Mouse (Mus musculus) B cell, adult (primary cell): Measurements from ENCODE around the gene Fzr1. TPM values are rescaled to one million over a fixed set of nuclear protein-coding genes. Genes with fewer than 3 reads are reported as not detected.

ENCODE experiments used
- total RNA-seq: library from RNA; stranded (reverse); gene quantifications from 4 replicates; pipeline ENCODE4 v1.2.4, GENCODE M21; 2023; ENCODE audit not compliant: inconsistent age

Fzr1 gene
- 38.8 to 48.3 TPM (median 46.2 TPM) in 4 replicates for total RNA-seq

GRCm38 (mm10) chr10:81377793-81378552 lies at the start of gene Fzr1:
Gene Fzr1, minus strand, starts transcription at chr10:81378516.

GRCm38 (mm10) chr10:81392781-81393185 lies 14.5 kb upstream of the Fzr1 start, which contains the start of gene Smim24:
Gene Smim24, plus strand, starts transcription at chr10:81393051.

GRCm38 (mm10) chr10:81388505-81389055 lies 10.3 kb upstream of the Fzr1 start, which contains the start of gene Gm48552:
Gene Gm48552, plus strand, starts transcription at chr10:81389005.

GRCm38 (mm10) chr10:81383802-81384604 lies 5.7 kb upstream of the Fzr1 start, which contains the start of the genes Dohh and Gm48551:
Gene Dohh, plus strand, starts transcription at chr10:81384428.
Gene Gm48551, plus strand, starts transcription at chr10:81384466.

GRCm38 (mm10) chr10:81365672-81366476 lies 12.4 kb downstream of the Fzr1 start, which contains the start of gene 4930404N11Rik:
Gene 4930404N11Rik, minus strand, starts transcription at chr10:81365816.

GRCm38 (mm10) chr10:81356991-81357844 lies 21.1 kb downstream of the Fzr1 start, which contains the start of gene Mfsd12:
Gene Mfsd12, plus strand, starts transcription at chr10:81357491.

GRCm38 (mm10) chr10:81350351-81351063 lies 27.8 kb downstream of the Fzr1 start, which contains the start of gene Hmg20b:
Gene Hmg20b, minus strand, starts transcription at chr10:81350480.

GRCm38 (mm10) chr10:81342686-81343505 lies 35.4 kb downstream of the Fzr1 start, which contains the start of gene Gipc3:
Gene Gipc3, minus strand, starts transcription at chr10:81343266.

GRCm38 (mm10) chr10:81328386-81328785 lies 49.9 kb downstream of the Fzr1 start, which contains the start of gene Tbxa2r:
Gene Tbxa2r, plus strand, starts transcription at chr10:81328731.

GRCm38 (mm10) chr10:81320550-81321347 lies 57.6 kb downstream of the Fzr1 start, which contains the start of gene Cactin:
Gene Cactin, plus strand, starts transcription at chr10:81321103.

Other genes with a start within 250 kb of the Fzr1 start
- 96.3 to 108 TPM (median 102 TPM) in 4 replicates for gene Zbtb7a, start 243.3 kb downstream of the Fzr1 start, total RNA-seq
- gene Pias4, start 210.6 kb downstream of the Fzr1 start, total RNA-seq = 56.6 to 67.0 TPM (median 64.0 TPM) in 4 replicates
- 2,010 to 2,056 TPM (median 2,036 TPM) in 4 replicates for gene Eef2, start 201.9 kb downstream of the Fzr1 start, total RNA-seq
- 75.8 to 91.0 TPM (median 85.2 TPM) in 4 replicates for gene Dapk3, start 195.5 kb downstream of the Fzr1 start, total RNA-seq
- not detected in 4 replicates for gene 4930442H23Rik, start 194.7 kb downstream of the Fzr1 start, total RNA-seq
- gene Nmrk2, start 176.5 kb downstream of the Fzr1 start, total RNA-seq = not detected in 4 replicates
- gene Atcay, start 147.7 kb downstream of the Fzr1 start, total RNA-seq = not detected in 4 replicates
- 2.6 to 7.2 TPM (median 4.5 TPM) in 4 replicates for gene Zfr2, start 145.4 kb downstream of the Fzr1 start, total RNA-seq
- gene Matk, start 125.6 kb downstream of the Fzr1 start, total RNA-seq = 22.2 to 31.3 TPM (median 26.5 TPM) in 4 replicates
- gene Mrpl54, start 111.6 kb downstream of the Fzr1 start, total RNA-seq = 128 to 138 TPM (median 136 TPM) in 4 replicates
- gene Apba3, start 111.6 kb downstream of the Fzr1 start, total RNA-seq = 41.2 to 44.0 TPM (median 42.6 TPM) in 4 replicates
- gene Tjp3, start 86.9 kb downstream of the Fzr1 start, total RNA-seq = 12.7 to 18.0 TPM (median 17.5 TPM) in 4 replicates
- gene Pip5k1c, start 85.6 kb downstream of the Fzr1 start, total RNA-seq = 150 to 166 TPM (median 155 TPM) in 4 replicates
- 45.1 to 49.2 TPM (median 46.9 TPM) in 4 replicates for gene Cactin, start 57.4 kb downstream of the Fzr1 start, total RNA-seq
- gene Tbxa2r, start 49.8 kb downstream of the Fzr1 start, total RNA-seq = 3.0 to 4.6 TPM (median 3.8 TPM) in 4 replicates
- 0.42 to 1.0 TPM (median 0.82 TPM) in 4 replicates for gene Gipc3, start 35.2 kb downstream of the Fzr1 start, total RNA-seq
- gene Hmg20b, start 28.0 kb downstream of the Fzr1 start, total RNA-seq = 64.5 to 77.9 TPM (median 72.9 TPM) in 4 replicates
- gene Mfsd12, start 21.0 kb downstream of the Fzr1 start, total RNA-seq = 9.2 to 15.5 TPM (median 12.6 TPM) in 4 replicates
- 5.8 to 7.9 TPM (median 7.7 TPM) in 4 replicates for gene 4930404N11Rik, start 12.7 kb downstream of the Fzr1 start, total RNA-seq
- 33.2 to 44.7 TPM (median 38.4 TPM) in 4 replicates for gene Dohh, start 5.9 kb upstream of the Fzr1 start, total RNA-seq
- 1.4 to 2.8 TPM (median 1.9 TPM) in 4 replicates for gene Gm48551, start 6.0 kb upstream of the Fzr1 start, total RNA-seq
- gene Gm48552, start 10.5 kb upstream of the Fzr1 start, total RNA-seq = 1.8 to 11.0 TPM (median 4.5 TPM) in 4 replicates
- gene Smim24, start 14.5 kb upstream of the Fzr1 start, total RNA-seq = 4.3 to 7.4 TPM (median 6.4 TPM) in 4 replicates
- 15.2 to 21.2 TPM (median 16.2 TPM) in 4 replicates for gene Nfic, start 77.1 kb upstream of the Fzr1 start, total RNA-seq
- gene Celf5, start 104.2 kb upstream of the Fzr1 start, total RNA-seq = 0.13 TPM in 1 of 4 replicates, not detected in the others
- gene Ncln, start 117.9 kb upstream of the Fzr1 start, total RNA-seq = 110 to 118 TPM (median 115 TPM) in 4 replicates
- gene S1pr4, start 121.6 kb upstream of the Fzr1 start, total RNA-seq = 50.5 to 55.7 TPM (median 53.1 TPM) in 4 replicates
- 5.7 to 6.9 TPM (median 6.4 TPM) in 4 replicates for gene Gna15, start 145.7 kb upstream of the Fzr1 start, total RNA-seq
- gene Gna11, start 166.7 kb upstream of the Fzr1 start, total RNA-seq = 21.6 to 29.7 TPM (median 24.6 TPM) in 4 replicates
- gene Aes, start 181.0 kb upstream of the Fzr1 start, total RNA-seq = 319 to 355 TPM (median 326 TPM) in 4 replicates
- gene Tle2, start 196.0 kb upstream of the Fzr1 start, total RNA-seq = 4.0 to 6.9 TPM (median 4.3 TPM) in 4 replicates
- 0.74 to 1.9 TPM (median 1.7 TPM) in 3 of 4 replicates, not detected in the other for gene Tle6, start 222.6 kb upstream of the Fzr1 start, total RNA-seq
- gene BC025920, start 227.8 kb upstream of the Fzr1 start, total RNA-seq = 2.0 to 4.7 TPM (median 2.9 TPM) in 4 replicates
- gene Sirt6, start 249.3 kb upstream of the Fzr1 start, total RNA-seq = 18.6 to 26.0 TPM (median 23.9 TPM) in 4 replicates